In the genomic region with DNA sequence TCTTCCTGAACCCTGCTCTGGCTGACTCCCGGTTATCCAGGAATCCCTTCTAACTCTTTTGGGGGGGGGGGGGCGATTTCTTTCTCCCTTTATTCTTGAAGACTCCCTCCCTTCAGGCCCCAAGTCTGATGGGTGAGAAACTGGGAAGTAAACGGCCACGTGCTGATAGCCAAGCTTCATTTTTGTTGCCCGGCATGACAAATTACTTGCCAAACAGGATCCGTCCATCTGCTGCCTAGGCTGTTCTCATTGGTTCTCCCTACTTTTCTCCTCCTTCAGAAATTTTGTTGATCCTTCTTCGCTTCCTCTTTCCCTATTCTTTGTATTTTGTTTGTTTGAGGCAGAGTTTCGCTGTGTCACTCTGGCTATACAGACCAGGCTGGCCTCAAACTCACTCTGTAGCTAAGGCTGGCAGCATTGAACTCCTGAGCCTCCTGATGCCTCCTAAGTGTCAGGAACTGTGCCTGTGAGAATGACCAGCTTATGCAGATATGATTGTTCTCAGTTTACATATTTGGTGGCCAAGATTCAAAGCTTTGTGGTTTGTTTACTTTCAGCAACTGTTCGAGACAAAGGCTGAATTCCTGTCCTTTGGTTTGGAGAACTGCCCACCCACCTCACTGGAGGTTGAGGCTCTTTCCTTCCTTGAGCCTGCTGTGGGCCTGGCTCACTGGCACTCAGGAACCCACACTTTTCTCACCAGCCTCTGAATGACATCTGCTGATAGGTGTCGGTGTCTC, we compare ENCODE assay signal across 14 mouse cellular contexts. TPM values are rescaled to one million over a fixed set of nuclear protein-coding genes. Genes with fewer than 3 reads are reported as not detected.
DNase-seq lines count a peak whose midpoint lies in the region; ATAC-seq and TF ChIP-seq lines count a peak whose summit lies in the region.
"Had no signal": no experiment of that assay in that cellular context is flagged by ENCODE, and none has a peak within 500 bp of the region (broad histone marks: within the 10 kb centered on the region; RNA-seq: fewer than 3 reads in every experiment).

No protein-coding gene starts in this region.

- H3K9me3 ChIP-seq in heart, postnatal 0 days (replicated peaks; ENCODE audit: control insufficient read depth, low read length), result no peaks in the 10 kb centered on the region
- no peaks in the 10 kb centered on the region for H3K9me3 ChIP-seq in lung, embryonic 15.5 days
- H3K9me3 ChIP-seq in kidney, embryonic 15.5 days (replicated peaks), result no peaks in the 10 kb centered on the region
- H3K9me3 ChIP-seq: forebrain, embryonic 15.5 days; midbrain, embryonic 13.5 days had no signal

- TF ChIP-seq CTCF in heart, postnatal 0 days (IDR thresholded peaks at IDR 0.05; ENCODE audit: low read depth), result no peak
- TF ChIP-seq CTCF in small intestine, adult 2 months (IDR thresholded peaks at IDR 0.05; ENCODE audit: extremely low read depth, insufficient read length, insufficient replicate concordance, low read depth, low read length), result no peak

- WGBS in heart, postnatal 0 days, result 67% methylated on average over 10 of the region's 10 CpGs
- 31% methylated on average over 10 of the region's 10 CpGs for whole genome bisulfite sequencing in lung, embryonic 15.5 days
- WGBS in small intestine, adult 2 months, result 44% methylated on average over 10 of the region's 10 CpGs
- WGBS in kidney, embryonic 15.5 days, result 68% methylated on average over 10 of the region's 10 CpGs

- peaks cover 27% of the 10 kb centered on the region for H3K4me1 ChIP-seq in heart, postnatal 0 days (ENCODE audit: control insufficient read depth, insufficient read depth)
- H3K4me1 ChIP-seq in brown adipose tissue, adult 24 weeks (ENCODE audit: control insufficient read depth, insufficient read depth, insufficient read length, low read length), result no peaks in the 10 kb centered on the region
- H3K4me1 ChIP-seq in lung, embryonic 15.5 days, result peaks cover 34% of the 10 kb centered on the region
- peaks cover 9% of the 10 kb centered on the region; the same call in 1 of the 2 replicates for H3K4me1 ChIP-seq in small intestine, adult 2 months (ENCODE audit: control insufficient read depth, insufficient read depth, insufficient read length, low read length)
- peaks cover 13% of the 10 kb centered on the region for H3K4me1 ChIP-seq in kidney, embryonic 15.5 days
- H3K4me1 ChIP-seq: midbrain, embryonic 13.5 days had no signal

- H3K27ac ChIP-seq in heart, postnatal 0 days (ENCODE audit: low read depth), result peak overlapping the region; percentile 15; the same call in 1 of the 2 replicates
- peak overlapping the region; percentile 62 for H3K27ac ChIP-seq in brown adipose tissue, adult 24 weeks (replicated peaks; ENCODE audit: low read depth, low read length)
- H3K27ac ChIP-seq in lung, embryonic 15.5 days, result peak overlapping the region; percentile 75
- H3K27ac ChIP-seq in small intestine, adult 2 months (ENCODE audit: insufficient read depth, low read depth, low read length), result peak overlapping the region; percentile 44
- H3K27ac ChIP-seq in kidney, embryonic 15.5 days, result no peak overlapping the region
- H3K27ac ChIP-seq: forebrain, embryonic 15.5 days; midbrain, embryonic 13.5 days had no signal

- intact Hi-C loops in heart, postnatal 36 days (cut with DNase I), result no loop called here

- no peak for ATAC-seq in heart, postnatal 0 days (ENCODE audit: insufficient read depth, low read depth)
- no peak for ATAC-seq in lung, embryonic 15.5 days (ENCODE audit: borderline replicate concordance, extremely low read depth, low FRiP score, low TSS enrichment)
- no peak for ATAC-seq in kidney, embryonic 15.5 days (replicated peaks; ENCODE audit: low FRiP score)
- ATAC-seq in megakaryocyte progenitor cell, adult 5-6 weeks (replicated peaks; ENCODE audit: poor library complexity), result no peak
- ATAC-seq: forebrain, embryonic 15.5 days; midbrain, embryonic 13.5 days had no signal

- H3K27me3 ChIP-seq in heart, postnatal 0 days (ENCODE audit: control insufficient read depth, insufficient read depth, low read length), result no peaks in the 10 kb centered on the region
- no peaks in the 10 kb centered on the region for H3K27me3 ChIP-seq in lung, embryonic 15.5 days
- no peaks in the 10 kb centered on the region for H3K27me3 ChIP-seq in small intestine, adult 2 months (ENCODE audit: control insufficient read depth, insufficient read depth, low read length)
- no peaks in the 10 kb centered on the region for H3K27me3 ChIP-seq in kidney, embryonic 15.5 days
- H3K27me3 ChIP-seq: forebrain, embryonic 15.5 days; midbrain, embryonic 13.5 days had no signal

- no peak overlapping the region for H3K4me2 ChIP-seq in heart, postnatal 0 days (ENCODE audit: low read depth, low read length)
- H3K4me2 ChIP-seq in lung, embryonic 15.5 days, result no peak overlapping the region
- H3K4me2 ChIP-seq in kidney, embryonic 15.5 days, result no peak overlapping the region
- H3K4me2 ChIP-seq: forebrain, embryonic 15.5 days; midbrain, embryonic 13.5 days had no signal

- H3K4me3 ChIP-seq in heart, postnatal 0 days (ENCODE audit: low read depth, low read length), result no peak overlapping the region
- no peak overlapping the region for H3K4me3 ChIP-seq in brown adipose tissue, adult 24 weeks (ENCODE audit: insufficient read depth, low read depth, low read length)
- no peak overlapping the region for H3K4me3 ChIP-seq in lung, embryonic 15.5 days
- H3K4me3 ChIP-seq in small intestine, adult 2 months (ENCODE audit: low read depth, low read length), result no peak overlapping the region
- H3K4me3 ChIP-seq in kidney, embryonic 15.5 days (replicated peaks), result no peak overlapping the region
- H3K4me3 ChIP-seq: forebrain, embryonic 15.5 days; midbrain, embryonic 13.5 days had no signal

- no peak for DNase-seq in heart, postnatal 0 days (ENCODE audit: low spot score)
- no peak for DNase-seq in heart, postnatal 36 days
- no peak for DNase-seq in layer of hippocampus, postnatal 10 days (ENCODE audit: low spot score in 2 of 2)
- DNase-seq: adrenal gland, postnatal 25 days; cerebellum, adult 11 months; gastrocnemius, postnatal 36 days; kidney, adult 18-20 months had no signal

- H3K9ac ChIP-seq in heart, postnatal 0 days (replicated peaks; ENCODE audit: low read depth, low read length), result no peak overlapping the region
- H3K9ac ChIP-seq in lung, embryonic 15.5 days, result no peak overlapping the region
- H3K9ac ChIP-seq in kidney, embryonic 15.5 days, result no peak overlapping the region
- H3K9ac ChIP-seq: forebrain, embryonic 15.5 days; midbrain, embryonic 13.5 days had no signal

- TF ChIP-seq POLR2A in small intestine, adult 2 months (IDR thresholded peaks at IDR 0.05; ENCODE audit: low read depth, low read length), result no peak

- TF ChIP-seq EP300 in heart, postnatal 0 days (IDR thresholded peaks at IDR 0.05; ENCODE audit: low read depth), result no peak

- H3K36me3 ChIP-seq in heart, postnatal 0 days (replicated peaks; ENCODE audit: control insufficient read depth, insufficient read depth, low read length), result no peaks in the 10 kb centered on the region
- H3K36me3 ChIP-seq in lung, embryonic 15.5 days, result no peaks in the 10 kb centered on the region
- no peaks in the 10 kb centered on the region for H3K36me3 ChIP-seq in small intestine, adult 2 months (ENCODE audit: control insufficient read depth, insufficient read depth, low read length)
- H3K36me3 ChIP-seq in kidney, embryonic 15.5 days, result no peaks in the 10 kb centered on the region
- H3K36me3 ChIP-seq: forebrain, embryonic 15.5 days; midbrain, embryonic 13.5 days had no signal

RNA-seq across cellular contexts. Expression of gene Ier3, which starts 41.8 kb away (rescaled TPM):
- 41.7 and 50.5 TPM in 2 replicates for total RNA-seq in heart, postnatal 0 days (2014; rRNA removed; ENCODE audit: low replicate concordance)
- polyA plus RNA-seq in heart, postnatal 0 days (2015; fragmentation: Nextera tagmentation; extraction: Ambion mirVana), result 70.7 and 79.4 TPM in 2 replicates
- 10 to 100 TPM; 26.8 to 43.0 TPM for total RNA-seq in heart, postnatal 36 days (2021)
- 19.2 and 52.4 TPM in 2 replicates for polyA plus RNA-seq in brown adipose tissue, adult 24 weeks (2012; ENCODE audit: insufficient read depth, insufficient read length, missing spikeins)
- polyA plus RNA-seq in lung, embryonic 15.5 days (2015; fragmentation: Nextera tagmentation; extraction: Ambion mirVana), result 17.9 and 21.0 TPM in 2 replicates
- 6.1 and 8.6 TPM in 2 replicates for polyA plus RNA-seq in small intestine, adult 2 months (2012; rRNA removed)
- polyA plus RNA-seq in kidney, embryonic 15.5 days (2015; fragmentation: Nextera tagmentation; extraction: Ambion mirVana), result 25.3 and 25.4 TPM in 2 replicates
- 1 to 10 TPM; 4.3 to 4.6 TPM for total RNA-seq in layer of hippocampus, postnatal 10 days (2021)
- total RNA-seq in megakaryocyte progenitor cell, adult 5-6 weeks (2015), result 28.1 and 41.7 TPM in 2 replicates
- 24.6 and 33.1 TPM in 2 replicates for total RNA-seq in megakaryocyte progenitor cell, adult 5-6 weeks (2017)

RNA-seq across cellular contexts. Expression of gene Flot1, which starts 43.4 kb away (rescaled TPM):
- total RNA-seq in heart, postnatal 0 days (2014; rRNA removed; ENCODE audit: low replicate concordance), result 161 and 163 TPM in 2 replicates
- 122 and 132 TPM in 2 replicates for polyA plus RNA-seq in heart, postnatal 0 days (2015; fragmentation: Nextera tagmentation; extraction: Ambion mirVana)
- total RNA-seq in heart, postnatal 36 days (2021), result 100 to 1,000 TPM; 154 to 159 TPM
- polyA plus RNA-seq in brown adipose tissue, adult 24 weeks (2012; ENCODE audit: insufficient read depth, insufficient read length, missing spikeins), result 38.1 and 61.2 TPM in 2 replicates
- polyA plus RNA-seq in lung, embryonic 15.5 days (2015; fragmentation: Nextera tagmentation; extraction: Ambion mirVana), result 50.1 and 54.4 TPM in 2 replicates
- polyA plus RNA-seq in small intestine, adult 2 months (2012; rRNA removed), result 33.4 and 53.2 TPM in 2 replicates
- polyA plus RNA-seq in kidney, embryonic 15.5 days (2015; fragmentation: Nextera tagmentation; extraction: Ambion mirVana), result 42.3 and 44.6 TPM in 2 replicates
- 100 to 1,000 TPM; 163 to 172 TPM for total RNA-seq in layer of hippocampus, postnatal 10 days (2021)
- 52.9 and 58.3 TPM in 2 replicates for total RNA-seq in megakaryocyte progenitor cell, adult 5-6 weeks (2015)
- 65.1 and 74.4 TPM in 2 replicates for total RNA-seq in megakaryocyte progenitor cell, adult 5-6 weeks (2017)

RNA-seq across cellular contexts. Expression of gene Tubb5, which starts 58.5 kb away (rescaled TPM):
- 1,043 and 1,325 TPM in 2 replicates for total RNA-seq in heart, postnatal 0 days (2014; rRNA removed; ENCODE audit: low replicate concordance)
- 259 and 267 TPM in 2 replicates for polyA plus RNA-seq in heart, postnatal 0 days (2015; fragmentation: Nextera tagmentation; extraction: Ambion mirVana)
- 10 to 100 TPM; 87.6 to 91.6 TPM for total RNA-seq in heart, postnatal 36 days (2021)
- 32.5 and 58.6 TPM in 2 replicates for polyA plus RNA-seq in brown adipose tissue, adult 24 weeks (2012; ENCODE audit: insufficient read depth, insufficient read length, missing spikeins)
- polyA plus RNA-seq in lung, embryonic 15.5 days (2015; fragmentation: Nextera tagmentation; extraction: Ambion mirVana), result 1,042 and 1,079 TPM in 2 replicates
- polyA plus RNA-seq in small intestine, adult 2 months (2012; rRNA removed), result 82.8 and 157 TPM in 2 replicates
- polyA plus RNA-seq in kidney, embryonic 15.5 days (2015; fragmentation: Nextera tagmentation; extraction: Ambion mirVana), result 951 and 997 TPM in 2 replicates
- total RNA-seq in layer of hippocampus, postnatal 10 days (2021), result 1,000 to 10,000 TPM; 1,119 to 1,208 TPM
- 871 and 938 TPM in 2 replicates for total RNA-seq in megakaryocyte progenitor cell, adult 5-6 weeks (2015)
- 947 and 991 TPM in 2 replicates for total RNA-seq in megakaryocyte progenitor cell, adult 5-6 weeks (2017)
